Mouse (Mus musculus) small intestine, adult 2 months (tissue): ENCODE results near the gene Scamp2.

Experiments used
- CTCF ChIP-seq: fragments of 200-500 bp; IDR thresholded peaks from 2 replicates; pipeline ENCODE4 v1.5.1; 2012; ENCODE audit warnings: low read depth, mild to moderate bottlenecking, control low read depth, inconsistent platforms, low read length, moderate library complexity, mixed read lengths; ENCODE audit not compliant: insufficient replicate concordance, insufficient read length; ENCODE audit errors: extremely low read depth
- POLR2A ChIP-seq: fragments of 200-500 bp; IDR thresholded peaks from 2 replicates; pipeline ENCODE4 v1.6.1; 2012; ENCODE audit warnings: low read depth, mild to moderate bottlenecking, control low read depth, inconsistent platforms, low read length, moderate library complexity

DNA sequence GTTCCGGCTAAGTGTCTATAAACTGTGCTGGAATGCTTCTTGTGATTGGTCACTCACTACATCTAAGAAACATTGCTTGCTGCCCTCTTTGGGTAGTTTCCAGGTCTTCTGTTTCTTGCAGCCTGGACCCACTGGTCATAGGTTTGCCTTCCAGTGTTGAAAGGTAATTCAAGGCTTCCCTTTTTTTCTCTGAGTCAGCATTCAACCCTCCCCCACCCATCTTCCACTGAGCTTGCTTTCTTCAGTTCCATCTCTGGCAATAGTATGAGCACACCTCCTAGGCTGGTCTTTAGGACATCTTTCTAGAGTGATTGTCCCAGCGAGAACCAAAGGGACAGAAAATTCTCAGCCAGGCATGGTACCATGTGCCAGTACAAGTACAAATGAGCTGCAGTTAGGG lies 21.2 kb upstream of the Scamp2 start:
- TF ChIP-seq POLR2A = no peak
- no peak for TF ChIP-seq CTCF
